In the genomic region with DNA sequence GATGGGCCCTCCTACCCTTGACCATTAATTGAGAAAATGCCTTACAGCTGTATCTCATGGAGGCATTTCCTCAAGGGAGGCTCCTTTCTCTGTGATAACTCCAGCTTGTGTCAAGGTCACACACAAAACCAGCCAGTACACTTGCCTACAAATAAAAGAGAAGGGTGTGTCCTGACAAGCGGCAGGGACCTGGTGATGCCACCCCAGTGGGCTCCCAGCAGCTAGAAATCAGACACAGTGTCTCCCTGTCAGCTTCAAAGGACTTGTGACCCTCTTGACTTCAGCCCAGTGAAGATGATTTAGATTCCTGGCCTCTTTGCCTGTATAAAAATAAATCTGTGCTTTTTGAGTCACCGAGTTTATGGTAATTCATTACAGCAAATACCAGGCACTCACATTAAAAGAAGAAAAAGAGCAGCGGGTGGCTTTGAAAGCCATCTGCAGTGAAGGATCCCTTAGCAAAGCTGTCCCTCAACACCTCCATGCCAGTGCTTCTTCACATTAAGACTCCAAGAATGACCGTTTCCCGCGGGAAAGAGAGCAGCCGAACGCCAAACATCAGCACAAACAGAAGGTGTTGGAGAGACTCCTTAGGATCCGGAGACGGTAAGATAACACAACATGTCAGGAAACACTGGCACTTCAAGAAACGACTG, we compare ENCODE assay signal across 8 mouse cellular contexts.
DNase-seq lines count a peak whose midpoint lies in the region; ATAC-seq and TF ChIP-seq lines count a peak whose summit lies in the region.

No protein-coding gene starts in this region.

- TF ChIP-seq EP300 in heart, postnatal 0 days (IDR thresholded peaks at IDR 0.05; ENCODE audit: low read depth) = no peak

- H3K36me3 ChIP-seq in lung, embryonic 14.5 days (ENCODE audit: insufficient read depth) = no peaks in the 10 kb centered on the region
- no peaks in the 10 kb centered on the region for H3K36me3 ChIP-seq in embryonic facial prominence, embryonic 10.5 days (replicated peaks)
- no peaks in the 10 kb centered on the region for H3K36me3 ChIP-seq in heart, postnatal 0 days (replicated peaks; ENCODE audit: control insufficient read depth, insufficient read depth, low read length)
- H3K36me3 ChIP-seq in limb, embryonic 15.5 days = no peaks in the 10 kb centered on the region

- peak overlapping the region; percentile 36; the same call in 1 of the 2 replicates for H3K9ac ChIP-seq in lung, embryonic 14.5 days
- H3K9ac ChIP-seq in heart, postnatal 0 days (replicated peaks; ENCODE audit: low read depth, low read length) = peak overlapping the region; percentile 45; the same call in 1 of the 2 replicates
- no peak overlapping the region for H3K9ac ChIP-seq in limb, embryonic 15.5 days

- H3K4me1 ChIP-seq in lung, embryonic 14.5 days (ENCODE audit: insufficient read depth) = peaks cover 6% of the 10 kb centered on the region; the same call in 1 of the 2 replicates
- peaks cover 32% of the 10 kb centered on the region for H3K4me1 ChIP-seq in embryonic facial prominence, embryonic 10.5 days
- peaks cover 20% of the 10 kb centered on the region for H3K4me1 ChIP-seq in heart, postnatal 0 days (ENCODE audit: control insufficient read depth, insufficient read depth)
- peaks cover 13% of the 10 kb centered on the region for H3K4me1 ChIP-seq in limb, embryonic 15.5 days

- no peak for TF ChIP-seq CTCF in lung, embryonic 14.5 days (IDR thresholded peaks at IDR 0.05; ENCODE audit: low read depth)
- TF ChIP-seq CTCF in heart, postnatal 0 days (IDR thresholded peaks at IDR 0.05; ENCODE audit: low read depth) = no peak

- DNase-seq in lung, embryonic 14.5 days = peak; percentile 50
- DNase-seq in lung, adult 18-20 months = no peak
- no peak for DNase-seq in embryonic facial prominence, embryonic 10.5 days (ENCODE audit: low spot score)
- DNase-seq in heart, postnatal 0 days (ENCODE audit: low spot score) = peak; percentile 20
- DNase-seq in retina, postnatal 1 day = peak; percentile 41
- no peak for DNase-seq in ovary, postnatal 36 days (ENCODE audit: low spot score)
- no peak for DNase-seq in lung, postnatal 10 days

- no peaks in the 10 kb centered on the region for H3K9me3 ChIP-seq in lung, embryonic 14.5 days (ENCODE audit: low read depth, low read length)
- H3K9me3 ChIP-seq in embryonic facial prominence, embryonic 10.5 days = no peaks in the 10 kb centered on the region
- no peaks in the 10 kb centered on the region for H3K9me3 ChIP-seq in heart, postnatal 0 days (replicated peaks; ENCODE audit: control insufficient read depth, low read length)
- H3K9me3 ChIP-seq in limb, embryonic 15.5 days = no peaks in the 10 kb centered on the region

- H3K27ac ChIP-seq in lung, embryonic 14.5 days (ENCODE audit: low read depth) = no peak overlapping the region
- H3K27ac ChIP-seq in embryonic facial prominence, embryonic 10.5 days (replicated peaks) = no peak overlapping the region
- no peak overlapping the region for H3K27ac ChIP-seq in heart, postnatal 0 days (ENCODE audit: low read depth)
- no peak overlapping the region for H3K27ac ChIP-seq in limb, embryonic 15.5 days

- peak overlapping the region; percentile 64 for H3K4me2 ChIP-seq in lung, embryonic 14.5 days
- peak overlapping the region; percentile 59 for H3K4me2 ChIP-seq in heart, postnatal 0 days (ENCODE audit: low read depth, low read length)
- H3K4me2 ChIP-seq in limb, embryonic 15.5 days = peak overlapping the region; percentile 44

- no peaks in the 10 kb centered on the region for H3K27me3 ChIP-seq in lung, embryonic 14.5 days (ENCODE audit: insufficient read depth, low read length)
- peaks cover 3% of the 10 kb centered on the region; the same call in 1 of the 2 replicates for H3K27me3 ChIP-seq in embryonic facial prominence, embryonic 10.5 days (replicated peaks; ENCODE audit: low read depth, poor library complexity, severe bottlenecking)
- H3K27me3 ChIP-seq in heart, postnatal 0 days (ENCODE audit: control insufficient read depth, insufficient read depth, low read length) = no peaks in the 10 kb centered on the region
- no peaks in the 10 kb centered on the region for H3K27me3 ChIP-seq in limb, embryonic 15.5 days

- 5% methylated on average over 11 of the region's 11 CpGs for WGBS in lung, embryonic 14.5 days
- 12% methylated on average over 11 of the region's 11 CpGs for WGBS in embryonic facial prominence, embryonic 10.5 days
- 1% methylated on average over 11 of the region's 11 CpGs for WGBS in heart, postnatal 0 days
- WGBS in limb, embryonic 15.5 days = 6% methylated on average over 11 of the region's 11 CpGs

- H3K4me3 ChIP-seq in lung, embryonic 14.5 days (ENCODE audit: low read depth, low read length) = peak overlapping the region; percentile 17; the same call in 1 of the 2 replicates
- peak overlapping the region; percentile 46 for H3K4me3 ChIP-seq in embryonic facial prominence, embryonic 10.5 days
- peak overlapping the region; percentile 29 for H3K4me3 ChIP-seq in heart, postnatal 0 days (ENCODE audit: low read depth, low read length)
- H3K4me3 ChIP-seq in limb, embryonic 15.5 days = peak overlapping the region; percentile 29

- ATAC-seq in lung, embryonic 14.5 days (ENCODE audit: insufficient read depth) = no peak
- ATAC-seq in heart, postnatal 0 days (ENCODE audit: insufficient read depth, low read depth) = no peak
- no peak for ATAC-seq in limb, embryonic 15.5 days (ENCODE audit: insufficient number of reproducible peaks, low FRiP score, low TSS enrichment, low read depth)

Comparison
In these comparisons a context has a peak if more than half of its experiments do, and no peak if none do; other contexts are left out.
1. DNase-seq: peak in lung, embryonic 14.5 days (single experiment), heart, postnatal 0 days (single experiment) and retina, postnatal 1 day (single experiment); none in lung, adult 18-20 months (0 of 2), embryonic facial prominence, embryonic 10.5 days (single experiment), ovary, postnatal 36 days (single experiment) and lung, postnatal 10 days (single experiment).
2. Peak in every context shown above with its lines, with median percentiles within 50 percentile points of each other: H3K4me2 ChIP-seq and H3K4me3 ChIP-seq.